Mouse (Mus musculus): Measurements from ENCODE around the gene Crmp1. TPM values are rescaled to one million over a fixed set of nuclear protein-coding genes. Genes with fewer than 3 reads are reported as not detected.
A peak's percentile ranks its signal among the peaks of the same experiment; 100 is the strongest.

The Crmp1 gene
- total and polyA plus RNA-seq, 3 experiments = 7.2 to 9.7 (median 8.7) TPM

DNA sequence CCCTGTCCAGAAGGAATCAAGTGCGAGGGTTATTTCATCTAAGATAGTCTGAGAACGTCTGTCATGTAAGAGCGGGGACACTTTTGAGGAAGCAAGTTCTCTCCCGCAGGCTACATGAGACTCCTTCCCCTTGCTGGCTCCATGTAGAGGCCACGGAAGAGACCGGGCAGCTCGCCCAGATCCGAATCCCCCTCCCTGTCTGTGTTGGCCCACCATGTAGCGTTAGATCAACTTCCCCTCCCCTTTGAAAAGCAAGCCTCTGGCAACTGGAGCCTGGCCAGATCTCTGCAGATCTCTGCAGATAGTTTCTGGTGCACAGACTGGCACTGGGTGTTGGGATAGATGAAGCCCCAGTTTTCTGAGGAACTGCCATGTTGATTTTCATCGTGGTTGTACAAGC, 55.0 kb downstream of the Crmp1 start:
- no peak for DNase-seq

DNA sequence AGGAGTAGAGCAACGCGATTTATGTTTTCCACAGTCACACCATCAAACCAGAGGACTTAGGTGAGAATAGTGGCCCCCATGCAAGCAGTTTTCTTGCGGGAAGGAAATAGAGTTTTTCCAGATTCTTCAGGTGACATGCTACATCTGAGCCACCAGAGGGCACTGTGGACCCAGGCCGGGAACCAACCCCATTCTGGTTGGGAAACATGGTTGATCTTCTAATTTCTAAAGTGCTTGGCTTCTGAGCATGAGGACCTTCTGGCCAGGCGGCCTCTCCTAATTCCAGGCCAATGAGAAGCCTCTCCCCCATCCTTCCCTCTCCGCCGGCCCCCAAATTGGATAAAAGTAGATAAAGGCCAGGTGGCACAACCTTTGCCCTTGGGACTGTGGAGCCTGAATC, 56.6 kb downstream of the Crmp1 start:
- DNase-seq = peak; percentile 20

DNA sequence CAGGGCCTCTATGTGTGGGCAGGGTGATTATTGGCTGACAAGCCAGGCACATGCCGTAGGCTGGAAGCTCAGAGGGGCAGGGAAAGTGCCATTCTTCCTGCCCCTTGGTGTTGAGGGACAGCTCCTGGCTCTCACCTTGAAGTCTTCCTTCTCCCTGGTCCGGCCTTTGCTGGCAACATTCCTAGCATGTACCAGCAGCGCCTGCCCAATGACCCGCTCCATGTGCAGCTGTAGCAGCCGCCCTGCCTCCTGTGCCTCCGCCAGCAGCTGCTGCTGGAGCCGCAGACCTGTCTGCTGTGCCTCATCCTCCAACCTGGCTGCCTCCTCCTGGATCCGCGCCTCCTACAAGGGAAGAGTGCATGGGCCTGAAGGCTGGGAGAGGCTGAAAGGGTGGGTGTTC, 68.3 kb downstream of the Crmp1 start:
- DNase-seq = no peak

DNA sequence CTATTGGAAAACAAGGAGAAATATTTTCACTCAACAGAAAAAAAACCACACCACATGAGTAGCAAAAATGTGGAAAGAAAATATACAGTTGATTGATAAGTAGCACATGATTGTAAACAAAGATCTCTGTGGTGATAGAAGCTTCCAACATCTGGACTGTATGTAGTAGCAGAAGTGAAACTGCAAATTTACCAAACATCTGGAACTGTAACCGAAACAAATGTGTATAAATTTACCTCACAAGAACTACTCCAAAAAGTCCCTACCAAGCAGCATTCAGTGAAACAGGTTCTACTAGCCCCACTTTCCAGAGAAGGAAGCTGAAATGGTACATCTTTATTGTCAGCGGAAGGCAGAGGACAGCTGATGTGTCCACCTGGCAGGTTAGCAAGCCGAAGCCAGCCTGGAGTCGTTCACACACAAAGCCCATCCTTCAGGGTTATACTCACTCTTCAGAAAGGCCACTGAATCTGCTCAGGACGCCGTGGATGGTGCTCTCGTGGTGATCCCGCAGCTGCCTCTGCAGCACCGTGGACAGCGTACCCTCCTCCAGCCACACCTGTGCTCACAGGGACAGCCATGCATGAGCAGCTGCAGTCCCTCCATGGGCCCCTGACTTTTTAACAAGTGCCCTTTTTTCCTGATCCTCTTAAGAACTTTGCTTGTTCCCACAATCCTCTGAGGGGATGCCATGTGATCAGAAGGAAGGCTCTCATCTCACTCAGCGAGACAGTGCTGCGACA, 71.4 kb downstream of the Crmp1 start:
- DNase-seq = no peak

DNA sequence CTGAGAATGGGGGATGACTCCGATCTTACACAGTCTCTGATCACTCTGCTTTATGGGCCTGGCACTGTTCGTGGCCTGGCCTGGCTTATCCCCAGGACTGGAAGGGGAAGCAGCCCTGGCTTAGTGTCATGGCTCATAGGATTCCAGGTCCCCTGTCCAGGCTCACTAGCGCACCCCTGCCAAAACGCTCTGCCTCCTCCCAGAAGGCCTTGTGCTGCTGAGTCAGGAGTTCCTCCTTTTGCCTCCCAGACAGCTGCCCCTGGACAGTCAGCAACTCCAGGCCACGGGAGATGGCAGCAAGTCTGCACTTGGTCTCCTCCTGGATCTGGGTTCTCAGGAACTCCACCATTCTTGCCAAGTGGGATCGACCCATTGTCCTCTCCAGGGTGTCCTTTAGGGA, 77.0 kb downstream of the Crmp1 start:
- DNase-seq = no peak

DNA sequence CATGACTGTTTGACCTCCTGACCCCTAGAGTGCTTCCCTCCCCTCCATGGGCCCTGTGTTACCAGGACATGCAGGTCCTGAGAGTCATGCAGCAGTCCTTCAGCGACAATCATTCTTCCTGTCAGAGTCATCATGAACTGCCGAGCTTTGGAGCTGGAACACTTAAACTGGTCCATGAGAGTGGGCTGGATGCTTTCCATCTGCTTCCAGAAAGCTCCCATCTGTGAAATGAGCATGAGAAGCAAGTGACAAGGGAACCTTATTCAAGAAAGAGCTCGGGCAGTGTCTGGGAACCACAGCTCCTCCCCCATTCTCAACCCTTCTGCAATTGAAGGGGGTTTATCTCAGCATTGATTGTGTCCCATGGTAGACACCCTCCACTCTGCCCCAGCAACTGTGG, 78.4 kb downstream of the Crmp1 start:
- no peak for DNase-seq

DNA sequence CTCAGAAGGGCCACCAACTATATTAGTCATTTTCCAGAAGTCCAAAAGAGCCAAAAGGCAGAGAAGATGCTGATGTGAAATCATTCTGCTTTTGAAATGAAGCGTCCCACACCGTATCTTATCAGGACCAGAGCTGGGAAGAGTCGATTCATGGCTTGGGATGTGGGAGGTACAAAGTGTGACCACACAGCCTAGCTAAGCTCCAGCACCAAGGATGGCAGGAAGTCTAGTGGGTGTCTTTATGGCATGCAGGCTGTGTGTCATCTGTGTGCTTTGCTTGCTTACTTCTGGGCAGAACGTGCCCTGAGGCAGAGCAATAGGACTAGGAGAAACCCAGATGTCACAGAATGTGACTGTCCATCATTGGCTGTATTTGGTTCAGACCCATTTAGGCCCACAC, 79.0 kb downstream of the Crmp1 start:
- DNase-seq = no peak

DNA sequence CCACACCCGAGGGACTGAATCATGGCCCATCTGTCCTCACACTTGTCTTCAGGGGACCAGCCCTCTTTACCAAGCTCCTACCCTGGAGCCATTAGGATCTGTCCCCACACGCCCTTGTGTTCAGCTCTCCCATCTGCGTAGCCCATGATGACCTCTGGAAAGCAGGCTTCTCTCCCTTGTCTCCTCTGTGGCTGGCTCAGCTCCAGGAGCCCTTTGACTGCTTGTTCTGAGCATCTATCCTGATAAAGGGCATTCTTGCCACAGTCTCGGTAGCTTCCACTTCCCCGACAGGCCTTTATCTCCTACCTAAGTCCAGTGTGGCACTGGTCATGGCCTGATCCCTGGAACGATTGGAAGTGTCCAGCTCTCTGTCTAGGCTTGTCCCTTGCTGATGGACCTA, 84.9 kb downstream of the Crmp1 start:
- no peak for DNase-seq

DNA sequence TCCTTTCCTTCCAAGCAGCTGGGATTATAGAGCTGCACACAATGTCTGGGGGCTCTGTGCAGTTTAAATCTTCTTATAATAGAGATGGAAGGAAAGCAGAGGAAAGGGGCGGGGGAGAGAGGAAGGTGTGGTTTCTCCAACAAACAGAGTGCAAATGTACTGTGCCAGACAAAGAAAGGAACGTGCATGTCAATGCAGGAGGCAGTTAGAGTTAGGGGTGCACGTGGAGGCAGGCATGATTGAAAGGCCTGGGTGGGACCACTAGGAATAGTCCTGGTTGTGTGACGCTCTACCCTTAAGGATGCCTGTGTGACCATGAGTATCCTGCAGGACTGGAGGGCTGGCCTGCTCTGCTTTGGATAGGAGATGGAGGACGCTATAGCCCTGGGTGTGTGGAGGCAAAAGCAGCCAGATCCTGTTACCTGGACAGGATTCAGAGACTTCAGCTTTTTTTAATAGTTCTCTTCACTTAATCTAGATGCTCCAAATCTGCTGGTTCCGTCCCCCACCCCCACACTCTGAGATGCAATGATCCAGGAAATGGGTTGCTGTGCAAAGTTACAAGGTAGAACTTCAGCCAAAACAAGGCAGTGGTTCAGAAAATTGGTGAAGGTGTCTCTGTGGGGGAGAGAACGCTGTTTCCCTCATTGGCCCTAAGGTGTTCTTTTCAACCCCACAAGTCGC, 88.9 kb downstream of the Crmp1 start:
- DNase-seq = no peak

DNA sequence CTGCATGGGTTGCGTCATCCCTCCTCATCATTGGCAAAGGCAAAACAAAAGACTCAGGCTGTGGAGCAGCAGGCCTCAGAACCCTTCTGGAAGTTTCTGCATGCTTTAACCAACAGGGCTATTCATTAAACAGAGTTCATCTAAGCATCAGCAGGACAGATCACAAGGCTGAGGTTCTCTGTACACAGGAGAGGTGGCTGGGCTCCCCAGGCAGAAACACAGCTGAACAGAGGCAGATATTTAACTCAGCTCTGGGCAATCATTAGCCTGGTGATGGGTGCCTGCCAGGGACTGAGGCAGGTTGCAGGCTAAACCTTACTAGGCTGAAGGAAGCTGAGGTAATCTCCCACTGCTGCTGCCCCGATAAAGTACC, 89.4 kb downstream of the Crmp1 start:
- no peak for DNase-seq

DNA sequence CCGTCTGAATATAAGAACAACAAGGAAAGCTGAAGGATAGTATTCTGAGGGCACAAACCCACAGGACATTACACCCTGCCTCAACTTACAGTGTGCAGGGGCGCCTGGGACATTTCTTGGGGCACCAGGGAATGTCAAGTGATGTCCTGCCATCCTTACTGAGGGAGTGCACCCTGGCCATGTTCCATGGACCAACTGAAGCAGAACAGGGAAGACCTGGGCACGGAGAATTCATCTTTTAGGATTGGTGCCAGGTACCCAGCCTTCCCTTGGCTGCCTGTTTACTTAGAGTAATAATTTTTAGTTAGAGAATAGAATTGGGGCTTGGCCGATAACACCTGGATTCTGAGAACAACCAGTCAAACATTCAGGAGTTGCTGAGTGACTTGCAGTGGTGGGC, 90.3 kb downstream of the Crmp1 start:
- no peak for DNase-seq

DNA sequence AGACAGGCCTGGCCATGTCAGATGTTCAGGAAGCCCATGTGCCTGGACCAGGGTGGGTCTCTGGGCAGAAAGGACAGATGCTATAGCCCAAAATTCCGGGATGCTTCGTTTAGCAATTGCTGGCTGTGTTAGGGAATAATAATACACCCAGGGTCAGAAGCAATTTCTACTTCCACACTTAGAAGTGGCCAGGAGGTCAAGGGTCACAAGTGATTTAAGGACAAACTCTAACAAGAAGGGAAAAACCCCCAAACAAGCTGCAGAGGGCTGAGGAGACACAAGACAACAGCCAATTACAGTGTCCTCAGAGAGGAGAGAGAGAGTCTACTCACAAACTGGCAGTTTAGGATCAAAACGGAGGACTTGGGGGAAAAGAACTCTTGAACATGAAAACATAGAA, 93.3 kb downstream of the Crmp1 start:
- no peak for DNase-seq

DNA sequence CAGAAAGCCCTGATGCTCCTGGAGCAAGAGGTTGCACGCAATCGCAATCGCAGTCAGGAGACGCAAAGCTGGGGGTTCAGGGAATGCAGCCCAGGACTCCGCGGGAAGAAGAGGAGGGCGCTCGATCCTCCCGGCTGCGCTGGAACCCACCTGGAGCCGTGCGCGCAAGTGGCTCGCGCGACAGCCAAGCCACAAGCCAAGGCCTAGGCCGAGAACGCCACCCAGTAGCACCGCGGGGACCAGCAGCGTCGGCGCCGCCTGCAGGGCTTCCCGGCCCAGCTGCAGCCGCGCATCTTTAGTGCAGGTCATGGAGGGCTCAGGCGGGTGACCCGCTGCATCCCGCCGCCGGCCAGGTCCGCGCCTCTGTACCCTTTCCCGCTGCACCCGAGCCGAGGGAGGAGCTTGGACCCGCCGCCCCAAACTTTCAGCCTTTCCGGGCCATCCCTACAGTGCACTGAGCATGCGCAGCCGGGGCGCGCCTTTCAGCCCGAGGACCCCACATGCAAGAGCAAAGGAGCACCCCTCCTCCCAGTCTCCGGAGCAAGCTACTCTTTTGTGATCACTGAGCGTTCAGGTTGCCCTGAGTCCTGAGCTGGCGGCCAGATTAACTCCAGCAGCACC, 94.9 kb downstream of the Crmp1 start, which contains the start of gene Evc:
TSS of gene Evc (minus strand) at position 410 of the 621 bp plus-strand sequence.
- peak; percentile 82 for DNase-seq

DNA sequence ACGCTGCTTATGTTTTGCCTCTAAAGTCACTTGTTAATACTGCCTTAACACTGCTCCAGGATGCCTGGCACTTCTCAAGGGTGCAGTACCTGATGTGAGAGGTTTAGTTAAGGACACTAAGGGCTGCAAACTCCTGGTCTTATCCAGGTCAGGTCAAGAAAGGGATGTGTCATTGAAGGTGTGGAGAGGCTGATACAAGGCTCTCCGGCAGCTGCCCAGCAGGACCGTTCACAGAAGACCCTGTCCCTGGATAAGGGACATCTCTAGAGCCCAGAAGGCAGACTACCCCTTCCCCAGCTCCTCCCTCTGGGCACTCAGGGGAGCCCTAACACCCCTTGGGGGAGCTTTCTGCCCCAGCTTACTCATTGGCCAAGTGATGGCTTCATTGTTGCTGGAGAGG, 96.0 kb downstream of the Crmp1 start:
- no peak for DNase-seq

DNA sequence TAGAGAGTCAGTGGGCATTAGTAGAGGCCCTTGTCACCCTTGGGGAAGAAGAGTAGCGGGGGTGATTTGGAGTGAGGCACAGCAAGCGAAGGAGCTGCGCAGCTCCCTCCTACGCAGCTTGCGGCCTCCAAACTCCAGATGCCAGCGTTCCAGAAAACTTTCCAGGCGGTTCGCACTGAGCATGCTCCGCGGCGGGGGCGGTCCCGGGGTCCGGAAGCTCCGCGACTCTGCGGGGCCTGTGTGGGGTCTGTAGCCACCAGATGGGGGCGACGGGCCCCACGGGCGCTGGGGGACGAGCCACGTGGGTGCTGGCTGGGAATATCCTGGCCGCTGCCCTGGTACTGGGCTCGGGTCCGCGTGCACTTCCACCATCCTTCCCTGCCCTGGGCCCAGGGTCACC, 96.5 kb downstream of the Crmp1 start, which contains the start of gene Evc2:
TSS of gene Evc2 (plus strand) at position 212 of the 400 bp plus-strand sequence.
- DNase-seq = peak; percentile 89

Other genes starting within 250 kb of the Crmp1 start
- gene Gm1043, start 156.6 kb upstream of the Crmp1 start, total RNA-seq (2021) = under 1 TPM; 0.23 to 0.52 TPM
- 0.03 and 0.68 TPM in 2 replicates for gene Gm1043, start 156.6 kb upstream of the Crmp1 start, polyA plus RNA-seq (2012; rRNA removed)
- 10 to 100 TPM in 1 of 2 experiments, 1 to 10 TPM in 1; 9.9 to 16.6 TPM for gene Evc, start 95.0 kb downstream of the Crmp1 start, total RNA-seq (2021)
- 9.3 and 11.8 TPM in 2 replicates for gene Evc, start 95.0 kb downstream of the Crmp1 start, polyA plus RNA-seq (2012; rRNA removed)
- gene Evc2, start 96.6 kb downstream of the Crmp1 start, total RNA-seq (2021) = 10 to 100 TPM; 11.8 to 19.8 TPM
- 19.6 and 22.1 TPM in 2 replicates for gene Evc2, start 96.6 kb downstream of the Crmp1 start, polyA plus RNA-seq (2012; rRNA removed)